Mouse (Mus musculus) G1E (cell line): ENCODE data around the gene Gm4924.

Experiments used
- CTCF ChIP-seq: IDR thresholded peaks from 2 replicates; pipeline ENCODE4 v1.5.1; 2012; ENCODE audit warnings: low read depth, low read length, inconsistent platforms, mixed read lengths
- POLR2AphosphoS5 ChIP-seq: IDR thresholded peaks from 2 replicates; pipeline ENCODE4 v1.6.1; 2012; ENCODE audit warnings: low read depth, low read length, inconsistent platforms; ENCODE audit not compliant: insufficient replicate concordance
- TAL1 ChIP-seq: conservative IDR thresholded peaks from 2 replicates; pipeline ENCODE4 v1.6.1; 2012; ENCODE audit warnings: low read depth, low read length, inconsistent platforms, mixed read lengths

- TF ChIP-seq CTCF = no peak
- TF ChIP-seq TAL1 = no peak
- no peak for TF ChIP-seq POLR2AphosphoS5
Measured at GRCm38 (mm10) chr10:82382992-82383391, 28.9 kb downstream of the Gm4924 start.
